8 mouse cellular contexts compared by ENCODE assay signal in the genomic region with DNA sequence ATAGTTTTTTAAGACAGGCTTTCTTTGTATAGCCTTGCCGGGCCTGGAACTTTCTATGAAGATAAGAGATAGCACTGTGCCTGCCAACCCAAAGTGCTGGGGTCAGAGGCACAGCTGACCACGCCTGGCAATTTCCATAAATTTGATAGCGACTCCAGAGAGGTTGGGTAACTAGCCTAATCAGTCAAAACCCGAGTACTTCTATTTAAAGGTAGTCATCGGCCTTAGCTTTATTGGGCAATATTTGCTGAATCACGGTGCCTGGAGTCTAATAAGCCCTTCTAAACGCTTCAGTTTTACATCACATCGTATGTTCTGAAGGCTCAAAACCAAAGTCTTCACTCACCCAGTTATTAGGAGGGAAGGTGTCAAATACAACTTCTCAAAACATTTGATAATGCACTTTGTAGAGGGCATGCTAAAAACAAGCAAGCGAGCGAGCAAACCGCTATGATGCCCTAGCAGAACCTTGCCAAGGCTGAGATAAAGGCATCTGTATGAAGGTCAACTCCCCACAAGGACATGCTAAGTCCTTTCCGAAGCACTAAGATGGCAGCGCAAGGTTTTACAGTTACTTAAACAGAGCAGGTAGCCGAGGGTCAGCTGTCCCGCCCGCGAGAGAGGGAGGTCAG. TPM values are rescaled to one million over a fixed set of nuclear protein-coding genes. Genes with fewer than 3 reads are reported as not detected.
DNase-seq lines count a peak whose midpoint lies in the region; ATAC-seq and TF ChIP-seq lines count a peak whose summit lies in the region.

No protein-coding gene starts in this region.

- in situ Hi-C loops in CH12.LX (cut with MboI; ENCODE audit: low pct_ligation_motif_present, low pct_unique_long_range_greater_than_20kb, low sequenced_read_pairs), result no loop called here

- 10% methylated on average over 17 of the region's 17 CpGs for WGBS in hindbrain, embryonic 10.5 days
- WGBS in liver, embryonic 13.5 days (ENCODE audit: insufficient replicate concordance), result 1% methylated on average over 17 of the region's 17 CpGs
- 6% methylated on average over 17 of the region's 17 CpGs for WGBS in neural tube, embryonic 12.5 days

- H3K4me2 ChIP-seq in CH12.LX (ENCODE audit: insufficient read depth, low read depth, poor library complexity, severe bottlenecking), result peak overlapping the region; percentile 92
- H3K4me2 ChIP-seq in liver, embryonic 13.5 days, result peak overlapping the region; percentile 78
- H3K4me2 ChIP-seq in neural tube, embryonic 12.5 days (replicated peaks), result peak overlapping the region; percentile 76

- H3K4me1 ChIP-seq in CH12.LX (ENCODE audit: control insufficient read depth in 1 of 2, insufficient read depth in 2 of 2), result peaks cover 3 to 36% of the 10 kb centered on the region in 2 experiments
- H3K4me1 ChIP-seq in hindbrain, embryonic 10.5 days (replicated peaks), result peaks cover 22% of the 10 kb centered on the region
- H3K4me1 ChIP-seq in liver, embryonic 13.5 days (replicated peaks), result peaks cover 49% of the 10 kb centered on the region
- peaks cover 18% of the 10 kb centered on the region for H3K4me1 ChIP-seq in neural tube, embryonic 12.5 days

- peaks cover 27% of the 10 kb centered on the region for H3K9me3 ChIP-seq in CH12.LX (replicated peaks; ENCODE audit: low read length)
- peaks cover 17% of the 10 kb centered on the region for H3K9me3 ChIP-seq in hindbrain, embryonic 10.5 days
- peaks cover 8% of the 10 kb centered on the region; the same call in 1 of the 2 replicates for H3K9me3 ChIP-seq in liver, embryonic 13.5 days (replicated peaks)
- peaks cover 13% of the 10 kb centered on the region for H3K9me3 ChIP-seq in neural tube, embryonic 12.5 days

- no peak for TF ChIP-seq RAD21 in CH12.LX (IDR thresholded peaks at IDR 0.05; ENCODE audit: low read depth, low read length)

- H3K36me3 ChIP-seq in CH12.LX (replicated peaks in 1 of 2; ENCODE audit: control insufficient read depth in 1 of 2, insufficient read depth in 1 of 2, low read length in 1 of 2), result peaks cover 0 to 34% of the 10 kb centered on the region in 2 experiments
- peaks cover 43% of the 10 kb centered on the region for H3K36me3 ChIP-seq in hindbrain, embryonic 10.5 days
- H3K36me3 ChIP-seq in liver, embryonic 13.5 days, result peaks cover 4% of the 10 kb centered on the region
- no peaks in the 10 kb centered on the region for H3K36me3 ChIP-seq in neural tube, embryonic 12.5 days

- no peak for TF ChIP-seq CTCF in CH12.LX (conservative IDR thresholded peaks at IDR 0.05 in 1 of 2, IDR thresholded peaks at IDR 0.05 in 1 of 2; ENCODE audit: low read depth in 2 of 2, low read length in 2 of 2)

- peak overlapping the region; percentile 98 for H3K9ac ChIP-seq in CH12.LX (ENCODE audit: insufficient read depth, low read depth)
- H3K9ac ChIP-seq in liver, embryonic 13.5 days, result peak overlapping the region; percentile 95
- H3K9ac ChIP-seq in neural tube, embryonic 12.5 days, result peak overlapping the region; percentile 99

- peak; percentile 62 for DNase-seq in CH12.LX (ENCODE audit: extremely low read depth)
- peak; percentile 85 for DNase-seq in NIH3T3 (ENCODE audit: low read depth)
- peak; percentile 21 for DNase-seq in hindbrain, embryonic 10.5 days (ENCODE audit: low spot score)
- peak; percentile 76 for DNase-seq in liver, embryonic 13.5 days
- no peak for DNase-seq in right cerebral cortex, postnatal 10 days (ENCODE audit: low spot score in 2 of 2)
- DNase-seq in layer of hippocampus, adult 18-20 months (ENCODE audit: low spot score in 2 of 2), result no peak

- TF ChIP-seq EP300 in CH12.LX (IDR thresholded peaks at IDR 0.05; ENCODE audit: low read length), result 0 out of 2 replicates have a peak, but pooled peaks have one; percentile 1

- ATAC-seq in erythroid progenitor cell, adult 5-6 weeks (replicated peaks; ENCODE audit: low FRiP score, poor library complexity, severe bottlenecking), result peak; percentile 83
- peak; percentile 84 for ATAC-seq in liver, embryonic 13.5 days (ENCODE audit: low read depth)
- no peak; the same call in 1 of the 2 replicates for ATAC-seq in neural tube, embryonic 12.5 days (ENCODE audit: low FRiP score, low read depth)

- peak overlapping the region; percentile 85 to 97 (median 93) for H3K4me3 ChIP-seq in CH12.LX (replicated peaks in 1 of 3; ENCODE audit: low read depth in 2 of 3, low read length in 2 of 3, poor library complexity in 1 of 3)
- peak overlapping the region; percentile 87 for H3K4me3 ChIP-seq in hindbrain, embryonic 10.5 days
- peak overlapping the region; percentile 87 for H3K4me3 ChIP-seq in liver, embryonic 13.5 days (replicated peaks)
- peak overlapping the region; percentile 87 for H3K4me3 ChIP-seq in neural tube, embryonic 12.5 days

- dilution Hi-C loops in CH12.LX (cut with MboI; ENCODE audit: extremely low pct_ligation_motif_present, extremely low pct_unique_long_range_greater_than_20kb, low sequenced_read_pairs), result no loop called here

- H3K27me3 ChIP-seq in CH12.LX (replicated peaks), result no peaks in the 10 kb centered on the region
- no peaks in the 10 kb centered on the region for H3K27me3 ChIP-seq in hindbrain, embryonic 10.5 days (ENCODE audit: insufficient read depth, poor library complexity, severe bottlenecking)
- no peaks in the 10 kb centered on the region for H3K27me3 ChIP-seq in liver, embryonic 13.5 days
- no peaks in the 10 kb centered on the region for H3K27me3 ChIP-seq in neural tube, embryonic 12.5 days (replicated peaks)

- H3K27ac ChIP-seq in CH12.LX (ENCODE audit: insufficient read depth, low read depth), result peak overlapping the region; percentile 86
- H3K27ac ChIP-seq in hindbrain, embryonic 10.5 days, result peak overlapping the region; percentile 99
- peak overlapping the region; percentile 98 for H3K27ac ChIP-seq in liver, embryonic 13.5 days
- peak overlapping the region; percentile 100; the same call in 1 of the 2 replicates for H3K27ac ChIP-seq in neural tube, embryonic 12.5 days

- H3K79me2 ChIP-seq in CH12.LX (replicated peaks; ENCODE audit: control insufficient read depth, extremely low read depth, insufficient read depth, poor library complexity, severe bottlenecking), result peaks cover 38% of the 10 kb centered on the region

- TF ChIP-seq POLR2A in CH12.LX (IDR thresholded peaks at IDR 0.05; ENCODE audit: low read depth, low read length), result peak; percentile 91; the same call in 1 of the 2 replicates

TF ChIP-seq in CH12.LX, 34 proteins besides CTCF, POLR2A, EP300 and RAD21:
- TF ChIP-seq CHD1 (IDR thresholded peaks at IDR 0.05; ENCODE audit: low read depth, low read length) (peak; percentile 84; the same call in 1 of the 2 replicates), MAX (IDR thresholded peaks at IDR 0.05; ENCODE audit: low read length) (no peak), MAFK (IDR thresholded peaks at IDR 0.05; ENCODE audit: insufficient replicate concordance, low read length) (0 out of 2 replicates have a peak, but pooled peaks have one; percentile 5), SIN3A (IDR thresholded peaks at IDR 0.05; ENCODE audit: low read length) (peak; percentile 70), TBP (conservative IDR thresholded peaks at IDR 0.05; ENCODE audit: low read depth, low read length) (0 out of 2 replicates have a peak, but pooled peaks have one; percentile 12), POLR2AphosphoS2 (IDR thresholded peaks at IDR 0.05; ENCODE audit: low read depth, low read length) (peak; percentile 90; the same call in 1 of the 2 replicates), PAX5 (IDR thresholded peaks at IDR 0.05; ENCODE audit: low read length) (no peak), MXI1 (IDR thresholded peaks at IDR 0.05; ENCODE audit: low read depth, low read length) (peak; percentile 72; the same call in 1 of the 2 replicates)

RNA-seq across cellular contexts. Expression of a gene that starts 0.5 kb away (rescaled TPM):
- total RNA-seq in CH12.LX (2012; rRNA removed) (28.0 and 28.2 TPM in 2 replicates), CH12.LX (2014; rRNA removed) (48.4 and 51.1 TPM in 2 replicates)
- polyA plus RNA-seq in CH12.LX (2012; ENCODE audit: insufficient read length, low read depth), result 111 and 133 TPM in 2 replicates
- 101 and 105 TPM in 2 replicates for total RNA-seq in erythroid progenitor cell, adult 5-6 weeks (2015; ENCODE audit: low replicate concordance)
- 120 and 131 TPM in 2 replicates for total RNA-seq in erythroid progenitor cell, adult 5-6 weeks (2017; ENCODE audit: low replicate concordance)
- 22.9 and 34.4 TPM in 2 replicates for polyA plus RNA-seq in hindbrain, embryonic 10.5 days (2016; fragmentation: Nextera tagmentation; extraction: Ambion mirVana)
- polyA plus RNA-seq in liver, embryonic 13.5 days (2015; fragmentation: Nextera tagmentation; extraction: Ambion mirVana), result 46.5 and 51.3 TPM in 2 replicates
- 26.0 and 27.0 TPM in 2 replicates for polyA plus RNA-seq in neural tube, embryonic 12.5 days (2016; fragmentation: Nextera tagmentation; extraction: Ambion mirVana)
- total RNA-seq in layer of hippocampus, adult 18-20 months (2021), result 10 to 100 TPM; 20.3 to 23.4 TPM

RNA-seq across cellular contexts. Expression of a gene that starts 53.5 kb away (rescaled TPM):
- total RNA-seq in CH12.LX (2012; rRNA removed) (not detected in 2 replicates), CH12.LX (2014; rRNA removed) (not detected in 2 replicates)
- polyA plus RNA-seq in CH12.LX (2012; ENCODE audit: insufficient read length, low read depth), result not detected in 2 replicates
- not detected in 2 replicates for total RNA-seq in erythroid progenitor cell, adult 5-6 weeks (2015; ENCODE audit: low replicate concordance)
- not detected in 2 replicates for total RNA-seq in erythroid progenitor cell, adult 5-6 weeks (2017; ENCODE audit: low replicate concordance)
- not detected in 2 replicates for polyA plus RNA-seq in hindbrain, embryonic 10.5 days (2016; fragmentation: Nextera tagmentation; extraction: Ambion mirVana)
- not detected in 2 replicates for polyA plus RNA-seq in liver, embryonic 13.5 days (2015; fragmentation: Nextera tagmentation; extraction: Ambion mirVana)
- polyA plus RNA-seq in neural tube, embryonic 12.5 days (2016; fragmentation: Nextera tagmentation; extraction: Ambion mirVana), result not detected in 2 replicates
- total RNA-seq in layer of hippocampus, adult 18-20 months (2021), result not detected

Comparison
In these comparisons a context has a peak if more than half of its experiments do, and no peak if none do; other contexts are left out.
1. DNase-seq: peak in CH12.LX (single experiment), NIH3T3 (single experiment), hindbrain, embryonic 10.5 days (single experiment) and liver, embryonic 13.5 days (single experiment); none in right cerebral cortex, postnatal 10 days (0 of 2) and layer of hippocampus, adult 18-20 months (0 of 2).
2. Peak in every context shown above with its lines, with median percentiles within 50 percentile points of each other: H3K27ac ChIP-seq, H3K4me2 ChIP-seq, H3K4me3 ChIP-seq and H3K9ac ChIP-seq.